Mouse (Mus musculus) small intestine, adult 2 months (tissue): ENCODE results near the gene Spata32. TPM values are rescaled to one million over a fixed set of nuclear protein-coding genes. Genes with fewer than 3 reads are reported as not detected.
A peak's percentile ranks its signal among the peaks of the same experiment; 100 is the strongest.

Source experiments
- H3K27ac ChIP-seq: fragments of 200-500 bp; 2 replicates; pipeline ENCODE4 v1.5.1; 2012; ENCODE audit warnings: low read depth, low read length, control low read depth, inconsistent platforms; ENCODE audit not compliant: insufficient read depth
- H3K27me3 ChIP-seq: fragments of 200-500 bp; 2 replicates; pipeline ENCODE4 v1.6.1; 2012; ENCODE audit warnings: mild to moderate bottlenecking, moderate library complexity, low read length, inconsistent platforms; ENCODE audit not compliant: control insufficient read depth, insufficient read depth
- H3K36me3 ChIP-seq: fragments of 200-500 bp; 2 replicates; pipeline ENCODE4 v1.6.1; 2012; ENCODE audit warnings: mild to moderate bottlenecking, low read length, control low read depth, inconsistent platforms; ENCODE audit not compliant: control insufficient read depth, insufficient read depth
- H3K4me1 ChIP-seq: fragments of 200-500 bp; 2 replicates; pipeline ENCODE4 v1.6.1; 2012; ENCODE audit warnings: low read length, inconsistent platforms, mixed read lengths; ENCODE audit not compliant: control insufficient read depth, insufficient read depth, insufficient read length
- H3K4me3 ChIP-seq: fragments of 200-500 bp; 2 replicates; pipeline ENCODE4 v1.5.1; 2012; ENCODE audit warnings: low read depth, mild to moderate bottlenecking, control low read depth, inconsistent platforms, low read length, moderate library complexity
- CTCF ChIP-seq: fragments of 200-500 bp; IDR thresholded peaks from 2 replicates; pipeline ENCODE4 v1.5.1; 2012; ENCODE audit warnings: low read depth, mild to moderate bottlenecking, control low read depth, inconsistent platforms, low read length, moderate library complexity, mixed read lengths; ENCODE audit not compliant: insufficient replicate concordance, insufficient read length; ENCODE audit errors: extremely low read depth
- POLR2A ChIP-seq: fragments of 200-500 bp; IDR thresholded peaks from 2 replicates; pipeline ENCODE4 v1.6.1; 2012; ENCODE audit warnings: low read depth, mild to moderate bottlenecking, control low read depth, inconsistent platforms, low read length, moderate library complexity
- WGBS: fragments of 180-500 bp; shearing (Covaris S2); methylation state at CpG from one replicate; pipeline ENCODE4 v1.1.7; 2018; 5-methylcytosine and 5-hydroxymethylcytosine counted together
- polyA plus RNA-seq: library from polyadenylated mRNA; depleted of rRNA; stranded (reverse); fragments of >200 nt; gene quantifications from 2 replicates; pipeline ENCODE4 v1.2.3, GENCODE M21; 2012

The Spata32 gene
- polyA plus RNA-seq, 1 experiment: not detected

DNA sequence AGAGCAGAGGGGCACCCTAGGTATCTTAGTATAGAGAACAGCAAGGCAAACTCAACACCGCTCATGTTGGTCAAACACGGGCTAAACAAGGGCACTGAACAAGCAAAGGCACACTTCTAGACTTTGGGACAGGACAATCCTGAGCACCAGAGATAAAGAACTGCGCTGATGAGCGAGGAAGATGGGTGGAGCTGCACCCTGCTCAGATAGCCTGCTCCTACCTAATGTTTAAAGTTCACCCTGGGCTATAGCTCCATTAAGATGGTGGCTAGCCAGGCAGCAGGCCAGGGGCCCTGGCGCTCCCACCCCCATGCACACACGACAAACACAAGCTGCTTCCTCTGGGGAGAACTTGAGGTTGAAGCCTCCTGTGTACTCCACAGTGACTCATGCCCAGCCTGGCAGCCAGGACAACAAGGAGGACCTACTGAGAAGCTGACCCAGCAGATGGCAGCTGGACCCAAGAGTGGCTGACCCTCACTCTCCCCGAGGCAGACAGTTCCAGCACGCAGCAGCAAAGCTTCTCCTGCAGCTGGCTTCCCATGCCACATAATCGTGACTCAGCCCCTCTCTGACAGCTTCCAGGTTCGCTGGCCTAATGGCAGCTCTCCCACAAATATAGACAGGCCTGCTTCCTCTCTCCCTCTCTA is 28.0 kb upstream of the Spata32 start:
- WGBS: 16% methylated on average over 10 of the region's 10 CpGs
- no peak for TF ChIP-seq CTCF
- TF ChIP-seq POLR2A: no peak
- Histone ChIP-seq H3K4me1 (peaks cover 23% of the 10 kb centered on the region), H3K4me3 (no peak overlapping the region), H3K27ac (peak overlapping the region; percentile 70), H3K27me3 (no peaks in the 10 kb centered on the region), H3K36me3 (no peaks in the 10 kb centered on the region; the same call in 1 of the 2 replicates)

DNA sequence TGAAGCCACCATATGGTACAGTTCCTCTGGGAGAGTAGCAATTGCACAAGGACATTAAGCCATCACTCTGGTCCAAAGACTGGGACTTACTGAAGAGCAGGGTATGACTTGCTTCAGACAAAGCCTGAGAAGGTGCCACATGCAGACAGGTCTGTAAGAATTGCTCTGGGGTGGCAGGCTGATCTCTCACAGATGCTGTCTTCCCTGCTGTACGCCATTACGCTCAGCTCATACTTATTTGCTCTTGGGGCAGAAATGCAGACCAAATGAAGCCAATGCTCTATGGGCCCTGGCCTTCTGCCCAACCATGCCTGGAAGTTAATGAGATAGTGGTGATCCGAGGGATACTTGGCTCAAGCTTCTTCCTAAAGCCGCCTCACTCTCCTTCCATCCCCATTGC is 26.6 kb upstream of the Spata32 start:
- 89% methylated on average over 4 of the region's 4 CpGs for WGBS
- H3K4me3 ChIP-seq: no peak overlapping the region
- peaks cover 29% of the 10 kb centered on the region for H3K4me1 ChIP-seq
- peaks cover 8% of the 10 kb centered on the region; the same call in 1 of the 2 replicates for H3K36me3 ChIP-seq
- TF ChIP-seq POLR2A (no peak), CTCF (no peak)
- H3K27me3 ChIP-seq: no peaks in the 10 kb centered on the region
- H3K27ac ChIP-seq: no peak overlapping the region

DNA sequence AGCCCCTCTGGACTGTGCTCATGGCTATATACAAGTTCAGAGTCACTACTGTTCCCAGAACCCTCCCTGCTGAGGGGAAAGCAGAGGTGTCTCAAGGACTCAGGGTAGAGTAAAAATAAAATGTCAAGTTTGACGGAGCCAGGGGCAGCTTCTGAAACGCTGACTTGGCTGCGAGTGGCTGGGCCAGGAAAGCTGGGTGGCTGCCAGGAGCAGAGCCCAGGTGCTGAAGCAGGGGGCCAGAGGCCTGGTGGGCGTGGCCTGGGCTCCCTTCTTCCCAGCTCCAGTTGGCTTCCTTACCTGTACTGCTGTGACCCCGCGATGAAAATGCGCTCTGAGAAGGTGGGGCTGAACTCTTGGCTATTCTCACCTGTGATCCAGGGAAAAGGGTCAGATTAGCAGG is 22.5 kb upstream of the Spata32 start:
- 22% methylated on average over 7 of the region's 7 CpGs for WGBS
- no peak overlapping the region for H3K4me3 ChIP-seq
- peaks cover 42% of the 10 kb centered on the region for H3K36me3 ChIP-seq
- no peaks in the 10 kb centered on the region for H3K27me3 ChIP-seq
- peaks cover 13% of the 10 kb centered on the region for H3K4me1 ChIP-seq
- 0 out of 2 replicates have a peak overlapping the region, but pooled peaks have one; percentile 12 for H3K27ac ChIP-seq
- TF ChIP-seq CTCF (no peak), POLR2A (no peak)

DNA sequence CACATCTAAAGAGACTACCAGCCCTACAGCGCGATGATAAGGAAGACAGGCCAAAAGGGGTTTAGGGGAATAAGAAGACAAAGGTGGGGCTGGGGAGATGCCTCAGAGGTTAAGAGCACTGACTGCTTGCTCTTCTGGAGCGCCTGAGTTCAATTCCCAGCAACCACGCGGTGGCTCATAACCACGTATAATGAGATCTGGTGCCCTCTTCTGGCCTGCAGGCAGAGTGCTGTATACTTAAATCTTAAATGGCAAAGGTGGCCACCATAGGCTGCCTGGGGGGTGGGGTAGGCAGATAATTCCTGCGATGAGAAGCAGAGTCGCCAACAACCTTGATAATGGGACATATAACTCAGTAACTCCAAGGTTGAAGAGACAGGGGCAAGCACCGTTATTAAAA is 19.5 kb upstream of the Spata32 start:
- Histone ChIP-seq H3K27ac (no peak overlapping the region), H3K4me3 (no peak overlapping the region), H3K36me3 (peaks cover 43% of the 10 kb centered on the region), H3K27me3 (no peaks in the 10 kb centered on the region), H3K4me1 (peaks cover 9% of the 10 kb centered on the region)
- TF ChIP-seq CTCF: peak; percentile 24; the same call in 1 of the 2 replicates
- no peak for TF ChIP-seq POLR2A
- WGBS: 92% methylated on average over 9 of the region's 9 CpGs

DNA sequence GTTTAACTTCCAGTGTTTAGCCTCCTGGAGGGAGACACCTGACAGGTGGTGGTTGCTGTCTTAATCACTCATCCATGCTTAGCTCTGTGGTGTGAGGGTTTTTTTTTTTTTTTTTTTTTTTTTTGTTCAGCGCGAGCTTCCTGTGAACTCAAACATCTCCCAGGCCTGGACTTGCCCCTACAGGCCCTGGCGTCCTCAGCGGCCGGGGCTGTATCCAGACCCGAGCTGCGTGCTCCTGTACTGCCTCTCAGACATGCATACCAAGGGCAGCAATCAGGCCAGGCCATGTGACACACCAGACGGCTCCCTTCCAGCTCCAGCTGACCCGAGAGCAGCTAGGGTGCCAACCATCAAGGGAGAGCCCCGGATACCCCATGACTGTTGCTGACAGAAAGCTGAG is 18.7 kb upstream of the Spata32 start:
- Histone ChIP-seq H3K27ac (no peak overlapping the region), H3K4me1 (peaks cover 9% of the 10 kb centered on the region), H3K36me3 (peaks cover 43% of the 10 kb centered on the region), H3K4me3 (no peak overlapping the region), H3K27me3 (no peaks in the 10 kb centered on the region)
- TF ChIP-seq CTCF (no peak), POLR2A (no peak)
- 87% methylated on average over 10 of the region's 10 CpGs for WGBS

DNA sequence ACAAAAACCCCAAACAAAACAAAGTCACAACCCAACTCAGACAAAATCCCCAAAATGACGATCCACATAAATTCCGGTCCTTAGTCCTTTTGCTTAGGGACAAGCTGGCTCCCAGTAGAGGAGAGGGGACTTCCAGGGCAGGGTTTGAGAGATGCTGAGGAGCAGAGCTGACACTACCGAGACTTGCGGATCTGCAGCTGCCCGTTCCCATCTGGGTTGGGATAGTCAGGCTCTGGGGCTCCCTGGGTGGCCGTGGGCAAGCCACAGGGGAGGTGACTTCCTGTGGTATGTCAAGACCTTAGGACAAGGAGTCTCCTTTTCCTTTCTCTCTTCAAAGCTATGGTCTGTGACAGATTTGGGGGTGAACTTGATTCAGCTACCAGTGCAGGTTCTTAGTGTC is 18.2 kb upstream of the Spata32 start:
- TF ChIP-seq POLR2A: no peak
- TF ChIP-seq CTCF: no peak
- WGBS: 89% methylated on average over 6 of the region's 6 CpGs
- Histone ChIP-seq H3K4me3 (no peak overlapping the region), H3K27ac (no peak overlapping the region), H3K27me3 (no peaks in the 10 kb centered on the region), H3K36me3 (peaks cover 43% of the 10 kb centered on the region), H3K4me1 (peaks cover 9% of the 10 kb centered on the region)

DNA sequence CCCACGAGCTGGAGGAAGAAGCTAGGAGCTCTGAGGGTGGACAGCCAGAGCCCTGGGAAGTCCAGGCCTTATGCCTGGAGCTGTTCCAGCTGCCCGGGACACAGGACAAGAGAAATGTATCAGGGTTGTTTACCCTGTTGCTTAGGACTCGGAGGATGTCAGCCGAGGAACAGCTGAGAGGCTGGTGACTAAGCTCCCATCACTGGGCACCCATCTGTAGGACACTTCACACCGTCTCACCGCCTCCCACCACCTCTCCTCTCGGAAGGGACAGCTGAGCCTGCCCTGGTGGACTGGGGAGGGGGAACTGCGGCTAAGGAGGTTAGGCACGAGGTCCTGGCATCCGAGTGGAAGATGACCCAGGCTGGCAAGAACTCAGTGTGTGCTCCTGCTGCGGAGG is 17.5 kb upstream of the Spata32 start:
- Histone ChIP-seq H3K4me1 (peaks cover 5% of the 10 kb centered on the region), H3K4me3 (no peak overlapping the region), H3K36me3 (peaks cover 48% of the 10 kb centered on the region), H3K27me3 (no peaks in the 10 kb centered on the region), H3K27ac (peak overlapping the region; percentile 38)
- TF ChIP-seq CTCF: no peak
- no peak for TF ChIP-seq POLR2A
- 70% methylated on average over 11 of the region's 11 CpGs for WGBS

DNA sequence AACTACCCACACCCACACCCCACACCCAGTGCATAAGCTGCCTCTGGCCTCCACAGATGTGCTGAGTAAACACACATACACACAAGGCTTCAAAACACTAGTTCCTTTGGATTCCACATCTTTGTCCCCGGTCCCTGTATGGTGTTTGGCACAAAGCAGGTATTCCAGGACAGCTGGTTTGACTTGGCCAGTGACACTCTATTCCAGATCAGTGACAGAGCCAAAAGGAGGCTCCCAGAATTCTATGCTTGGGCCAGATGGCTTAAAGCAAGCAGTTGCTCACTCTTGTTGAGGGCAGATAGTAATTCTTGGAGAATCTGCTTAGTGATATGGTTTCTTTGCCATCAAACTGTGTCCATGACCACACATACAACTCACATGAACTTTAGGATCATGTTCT is 16.2 kb upstream of the Spata32 start:
- Histone ChIP-seq H3K27me3 (no peaks in the 10 kb centered on the region), H3K4me3 (no peak overlapping the region), H3K36me3 (peaks cover 47% of the 10 kb centered on the region), H3K27ac (no peak overlapping the region), H3K4me1 (peaks cover 3% of the 10 kb centered on the region; the same call in 1 of the 2 replicates)
- WGBS: 47% methylated on average over 1 of the region's 1 CpGs
- TF ChIP-seq POLR2A: no peak
- TF ChIP-seq CTCF: no peak
